Mouse (Mus musculus) spleen, postnatal 0 days (tissue): ENCODE results near the gene Susd3. TPM values are rescaled to one million over a fixed set of nuclear protein-coding genes. Genes with fewer than 3 reads are reported as not detected.

Source experiments
- polyA plus RNA-seq: library from polyadenylated mRNA; unstranded; fragments of >200 nt; fragmentation: Nextera tagmentation; extraction: Ambion mirVana; gene quantifications from 2 replicates; pipeline ENCODE4 v1.2.1, GENCODE M21; 2015

Susd3 gene
- polyA plus RNA-seq = 8.7 and 11.3 TPM in 2 replicates

DNA sequence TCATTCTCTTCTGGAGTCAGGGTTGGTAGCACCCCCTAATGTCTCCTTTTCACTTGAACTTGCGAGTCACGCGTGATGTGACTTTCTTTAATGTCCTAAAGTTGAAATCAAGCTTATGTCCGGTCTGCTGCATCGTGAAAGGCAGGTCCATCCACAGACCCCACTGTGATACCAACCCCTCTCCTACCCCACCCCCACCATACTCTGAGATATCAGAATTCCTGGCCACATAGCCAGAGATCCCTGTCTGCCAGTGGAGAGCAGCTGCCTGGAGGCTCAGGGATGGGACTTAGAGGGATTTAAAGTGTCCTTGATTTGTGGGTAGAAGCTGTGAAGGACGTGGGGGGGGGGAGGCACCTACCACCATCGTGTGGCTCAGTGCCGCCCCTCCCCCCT lies at the start of gene Susd3:
Gene Susd3, minus strand, starts transcription at position 240 of the 396 bp plus-strand sequence.

DNA sequence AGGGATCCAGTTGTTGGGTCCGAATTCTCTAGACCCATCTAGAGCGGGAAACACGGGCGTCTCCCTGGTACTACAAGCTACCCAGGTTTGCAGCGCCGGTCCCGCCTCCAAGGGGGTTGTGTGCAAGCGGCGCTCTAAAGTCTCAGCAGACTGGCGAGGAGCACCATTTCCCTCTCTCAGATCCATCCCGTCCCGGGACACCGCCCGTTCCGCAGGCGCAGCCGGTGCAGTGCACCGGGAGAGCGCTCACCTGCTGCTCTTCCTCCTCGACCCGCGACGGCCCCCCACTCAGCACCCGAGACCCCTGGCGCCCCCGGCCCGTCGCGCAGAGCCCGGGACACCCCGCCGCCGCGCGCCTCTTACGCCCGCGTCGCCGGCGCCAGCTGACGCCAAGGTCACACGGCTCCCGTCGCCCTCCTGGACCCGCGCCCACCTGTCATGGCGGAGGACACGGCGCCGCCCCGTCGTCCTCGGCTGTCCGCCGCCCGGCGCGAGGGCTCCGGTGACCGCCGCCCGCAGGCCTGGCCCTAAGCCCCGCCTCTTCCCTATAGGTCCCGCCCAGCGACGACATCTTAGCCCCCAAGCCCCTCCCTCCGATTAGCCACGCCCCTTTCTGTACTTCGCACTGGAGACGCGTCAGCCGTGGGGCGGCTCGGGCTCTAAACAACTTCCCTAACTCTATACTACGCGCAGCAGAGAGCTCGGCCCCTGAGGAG lies 32.8 kb downstream of the Susd3 start, which contains the start of gene Card19:
Gene Card19, minus strand, starts transcription at position 534 of the 716 bp plus-strand sequence.

DNA sequence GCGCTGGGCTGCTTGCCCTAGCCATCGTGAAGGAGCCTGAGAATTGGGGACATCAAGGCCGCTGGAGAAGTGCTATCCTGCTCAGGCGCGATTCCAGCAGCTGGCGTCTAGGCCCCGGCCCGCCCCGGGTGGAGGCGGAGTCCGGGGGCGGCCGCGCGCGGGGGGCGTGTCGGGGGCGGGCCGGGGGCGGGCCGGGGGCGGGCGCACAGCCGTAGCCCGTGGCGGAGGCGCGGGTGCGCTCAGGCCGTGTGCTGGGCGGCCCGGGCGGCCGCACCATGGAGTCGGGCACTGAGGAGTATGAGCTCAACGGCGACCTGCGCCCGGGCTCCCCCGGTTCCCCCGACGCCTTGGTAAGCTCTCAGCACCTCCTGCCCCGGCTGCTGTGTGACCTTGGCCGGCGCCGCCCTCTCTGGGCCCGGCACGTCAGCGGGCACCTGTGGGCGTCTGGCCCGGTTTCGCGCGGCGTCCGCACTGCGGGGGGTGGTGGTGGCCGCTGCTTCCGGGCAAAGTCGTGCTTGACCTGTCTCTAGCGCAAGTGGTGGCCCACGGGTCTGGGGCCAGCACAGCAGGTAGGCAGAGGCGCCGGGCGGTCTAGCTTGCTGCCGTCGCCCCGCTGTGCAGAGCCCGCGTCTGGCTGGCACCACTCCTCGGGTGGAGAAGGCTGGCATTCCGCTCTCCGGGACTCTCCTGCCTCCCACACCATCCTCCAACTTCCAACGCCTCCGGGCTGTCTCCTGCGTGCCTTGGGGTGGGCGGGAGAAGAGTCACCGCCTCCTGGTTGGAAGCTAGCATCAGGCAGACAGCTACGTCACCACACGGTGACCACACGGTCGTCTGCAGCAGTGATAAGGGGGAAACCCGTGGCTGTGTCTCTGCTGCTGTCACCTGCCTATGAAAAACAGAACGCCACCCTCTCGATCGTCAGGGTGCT lies 61.0 kb downstream of the Susd3 start, which contains the start of gene Ninj1:
Gene Ninj1, plus strand, starts transcription at position 198 of the 931 bp plus-strand sequence.

Other genes starting within 250 kb of the Susd3 start
- gene Wnk2, start 100.7 kb downstream of the Susd3 start, polyA plus RNA-seq = 0.05 and 0.07 TPM in 2 replicates
- 42.2 and 52.1 TPM in 2 replicates for gene Ninj1, start 61.2 kb downstream of the Susd3 start, polyA plus RNA-seq
- gene Card19, start 32.7 kb downstream of the Susd3 start, polyA plus RNA-seq = 45.1 and 59.2 TPM in 2 replicates
- 1.6 and 2.0 TPM in 2 replicates for gene Fgd3, start 71.6 kb upstream of the Susd3 start, polyA plus RNA-seq
- 10.2 and 12.0 TPM in 2 replicates for gene Bicd2, start 92.9 kb upstream of the Susd3 start, polyA plus RNA-seq
- gene Ippk, start 172.5 kb upstream of the Susd3 start, polyA plus RNA-seq = 6.1 and 7.4 TPM in 2 replicates
- 2.3 TPM in 2 replicates for gene Tes3-ps, start 244.6 kb upstream of the Susd3 start, polyA plus RNA-seq